Mouse (Mus musculus): ENCODE data around the gene Ddx6. TPM values are rescaled to one million over a fixed set of nuclear protein-coding genes. Genes with fewer than 3 reads are reported as not detected.

The Ddx6 gene
- polyA plus RNA-seq, 1 experiment from 2014 or later, result 10.2 TPM

DNA sequence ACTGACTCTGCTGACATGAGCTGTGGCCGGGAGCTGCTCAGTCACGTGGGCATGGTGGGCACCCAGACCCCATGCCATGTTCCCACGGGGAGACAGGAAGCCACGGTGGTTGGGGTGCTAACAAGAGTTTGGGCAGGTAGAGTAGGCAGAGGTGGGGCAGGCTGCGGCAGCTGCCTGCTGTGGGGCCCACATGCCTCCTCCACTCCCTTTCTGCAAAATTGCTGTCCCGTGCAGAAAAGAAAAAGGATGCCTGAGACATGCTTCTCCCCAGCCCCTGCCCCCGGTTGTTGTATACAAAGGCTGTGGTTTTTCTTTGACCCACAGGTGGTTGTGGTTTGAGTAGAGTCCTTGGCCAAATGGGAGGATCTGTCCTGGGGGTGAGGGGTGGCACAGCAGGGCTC lies 44.2 kb downstream of the Ddx6 start:
- Histone ChIP-seq H3K27ac (ENCODE audit: low read depth, low read length) (no peak overlapping the region), H3K9ac (ENCODE audit: low read depth, low read length) (no peak overlapping the region), H3K4me1 (replicated peaks; ENCODE audit: control insufficient read depth, insufficient read depth, low read length) (no peaks in the 10 kb centered on the region), H3K36me3 (ENCODE audit: control insufficient read depth, insufficient read depth, low read length) (no peaks in the 10 kb centered on the region), H3K4me2 (no peak overlapping the region), H3K27me3 (replicated peaks; ENCODE audit: control insufficient read depth, insufficient read depth, low read length) (no peaks in the 10 kb centered on the region), H3K4me3 (ENCODE audit: low read depth, low read length) (no peak overlapping the region), H3K9me3 (ENCODE audit: control insufficient read depth, low read length) (no peaks in the 10 kb centered on the region)
- 69% methylated on average over 7 of the region's 7 CpGs for WGBS
- no peak for ATAC-seq (replicated peaks; ENCODE audit: low FRiP score)
- no peak for DNase-seq (ENCODE audit: low spot score)

DNA sequence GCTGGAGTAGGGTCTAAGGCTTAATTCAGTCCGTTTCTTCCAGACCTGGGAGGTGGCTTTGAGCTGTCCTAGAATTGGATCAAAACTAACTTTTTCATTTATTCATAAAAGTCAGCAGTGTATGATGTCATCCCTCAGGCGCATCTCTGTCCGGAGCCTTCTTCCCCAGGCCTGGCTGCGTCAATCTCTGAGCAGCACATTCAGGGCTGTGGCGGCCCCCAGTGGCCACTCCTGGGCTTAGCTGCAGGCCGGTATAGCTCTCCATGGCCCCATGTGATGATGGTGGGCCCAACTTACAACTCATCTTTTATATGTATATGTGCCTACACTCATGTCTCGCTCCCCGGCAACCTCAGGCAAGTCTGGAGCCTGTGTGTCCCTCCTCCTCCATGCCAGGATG lies 47.3 kb downstream of the Ddx6 start:
- Histone ChIP-seq H3K36me3 (ENCODE audit: control insufficient read depth, insufficient read depth, low read length) (no peaks in the 10 kb centered on the region), H3K27me3 (replicated peaks; ENCODE audit: control insufficient read depth, insufficient read depth, low read length) (no peaks in the 10 kb centered on the region), H3K4me1 (replicated peaks; ENCODE audit: control insufficient read depth, insufficient read depth, low read length) (peaks cover 7% of the 10 kb centered on the region; the same call in 1 of the 2 replicates), H3K4me3 (ENCODE audit: low read depth, low read length) (no peak overlapping the region), H3K4me2 (no peak overlapping the region), H3K9me3 (ENCODE audit: control insufficient read depth, low read length) (no peaks in the 10 kb centered on the region), H3K27ac (ENCODE audit: low read depth, low read length) (no peak overlapping the region), H3K9ac (ENCODE audit: low read depth, low read length) (no peak overlapping the region)
- DNase-seq (ENCODE audit: low spot score) (peak; percentile 60), ATAC-seq (replicated peaks; ENCODE audit: low FRiP score) (peak; percentile 68)
- WGBS, result 12% methylated on average over 8 of the region's 8 CpGs

DNA sequence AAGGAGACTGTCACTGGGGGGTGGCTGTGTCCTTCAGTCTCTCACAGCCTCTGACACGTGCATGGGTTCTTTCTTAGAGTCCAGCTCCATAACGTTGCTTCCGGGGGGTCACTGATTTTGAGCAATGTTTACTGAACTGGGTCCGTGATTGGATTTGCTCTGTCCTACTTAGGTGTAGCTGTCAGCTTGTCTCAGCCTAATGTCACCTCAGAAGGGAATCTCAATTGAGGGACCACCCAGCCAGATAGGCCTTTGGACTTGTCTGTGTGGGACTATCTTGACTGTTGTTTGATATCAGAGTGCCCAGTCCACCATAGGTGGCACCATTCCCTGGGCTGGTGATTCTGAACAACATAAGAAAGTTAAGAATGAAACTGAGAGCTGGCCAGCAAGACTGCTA lies 49.2 kb downstream of the Ddx6 start:
- Histone ChIP-seq H3K27me3 (replicated peaks; ENCODE audit: control insufficient read depth, insufficient read depth, low read length) (no peaks in the 10 kb centered on the region), H3K9ac (ENCODE audit: low read depth, low read length) (no peak overlapping the region), H3K27ac (ENCODE audit: low read depth, low read length) (no peak overlapping the region), H3K36me3 (ENCODE audit: control insufficient read depth, insufficient read depth, low read length) (no peaks in the 10 kb centered on the region), H3K4me3 (ENCODE audit: low read depth, low read length) (no peak overlapping the region), H3K4me1 (replicated peaks; ENCODE audit: control insufficient read depth, insufficient read depth, low read length) (peaks cover 7% of the 10 kb centered on the region; the same call in 1 of the 2 replicates), H3K9me3 (ENCODE audit: control insufficient read depth, low read length) (no peaks in the 10 kb centered on the region), H3K4me2 (no peak overlapping the region)
- no peak for ATAC-seq (replicated peaks; ENCODE audit: low FRiP score)
- 66% methylated on average over 4 of the region's 4 CpGs for WGBS
- DNase-seq (ENCODE audit: low spot score), result no peak

DNA sequence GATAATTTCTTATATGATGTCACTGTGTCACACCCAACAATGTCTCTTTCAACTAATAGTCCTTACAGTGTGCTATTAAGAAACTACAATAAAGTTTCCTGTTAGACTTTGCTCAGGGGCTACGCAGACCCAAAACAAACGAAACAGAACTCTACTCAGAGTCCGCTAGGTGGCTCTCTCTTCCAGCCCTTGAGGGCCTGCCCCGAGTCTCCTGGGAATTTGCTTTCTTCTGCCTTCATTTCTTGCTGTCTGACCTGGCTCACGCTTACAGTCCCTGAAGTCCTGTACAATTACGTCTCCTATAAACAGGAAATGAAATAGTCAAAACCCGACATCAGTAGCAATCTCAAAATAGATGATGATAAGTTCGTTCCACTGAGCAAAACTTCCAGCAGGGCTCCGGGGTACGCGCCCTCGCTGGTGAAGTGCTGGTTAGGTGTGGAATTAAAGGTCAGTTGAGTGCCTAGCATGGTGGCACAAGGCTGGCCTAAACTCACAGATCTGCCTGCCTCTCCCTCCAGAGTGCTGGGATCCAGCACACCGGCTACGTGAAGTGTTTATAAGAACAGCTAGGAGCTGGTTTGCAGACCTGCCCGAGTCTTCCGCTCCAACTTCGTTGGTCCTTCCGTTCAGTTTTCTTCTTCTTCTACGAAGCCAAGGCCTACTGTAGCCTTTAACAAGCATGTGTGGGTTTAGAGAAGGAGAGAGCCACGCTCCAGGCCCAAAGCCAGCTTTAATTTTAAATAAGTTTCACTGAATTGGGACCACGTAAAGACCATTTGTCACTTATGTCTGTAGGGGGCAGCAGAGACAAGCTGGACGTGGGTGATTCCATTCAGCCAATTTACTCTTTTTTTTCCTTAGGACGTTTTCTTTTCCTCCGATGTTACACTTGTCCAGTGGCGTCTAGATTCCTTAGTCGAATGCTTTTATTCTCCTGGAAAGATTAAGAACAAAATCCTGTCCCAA lies 50.7 kb downstream of the Ddx6 start:
- H3K9me3 ChIP-seq (ENCODE audit: control insufficient read depth, low read length), result no peaks in the 10 kb centered on the region
- no peak overlapping the region for H3K27ac ChIP-seq (ENCODE audit: low read depth, low read length)
- H3K4me3 ChIP-seq (ENCODE audit: low read depth, low read length), result peak overlapping the region; percentile 27
- no peaks in the 10 kb centered on the region for H3K36me3 ChIP-seq (ENCODE audit: control insufficient read depth, insufficient read depth, low read length)
- peak overlapping the region; percentile 48 for H3K9ac ChIP-seq (ENCODE audit: low read depth, low read length)
- no peaks in the 10 kb centered on the region for H3K27me3 ChIP-seq (replicated peaks; ENCODE audit: control insufficient read depth, insufficient read depth, low read length)
- ATAC-seq (replicated peaks; ENCODE audit: low FRiP score) (0 out of 2 replicates have a peak, but pooled peaks have one; percentile 26), DNase-seq (ENCODE audit: low spot score) (peak; percentile 56)
- H3K4me1 ChIP-seq (replicated peaks; ENCODE audit: control insufficient read depth, insufficient read depth, low read length), result peaks cover 7% of the 10 kb centered on the region; the same call in 1 of the 2 replicates
- H3K4me2 ChIP-seq, result peak overlapping the region; percentile 63
- 27% methylated on average over 26 of the region's 26 CpGs for WGBS

DNA sequence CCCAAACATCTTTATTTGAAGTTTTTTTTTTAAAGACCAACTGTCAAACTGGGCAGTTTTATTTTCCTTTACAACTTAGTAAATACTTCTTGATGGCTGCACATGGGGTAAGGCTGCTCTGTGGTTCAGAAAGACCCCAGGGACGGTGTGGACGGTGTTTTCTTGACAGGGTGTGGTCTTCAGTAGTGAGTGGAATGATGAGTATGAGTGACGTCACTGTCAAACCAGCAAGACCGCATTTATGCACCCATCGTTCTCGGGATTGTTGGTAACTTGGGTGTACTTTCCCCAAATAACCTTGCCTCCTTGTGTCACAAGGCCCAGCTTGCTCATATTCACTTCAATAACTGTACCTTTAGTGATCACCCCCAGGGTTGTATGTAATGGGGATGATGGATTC lies 59.0 kb downstream of the Ddx6 start:
- H3K4me2 ChIP-seq, result no peak overlapping the region
- no peak overlapping the region for H3K27ac ChIP-seq (ENCODE audit: low read depth, low read length)
- no peak for DNase-seq (ENCODE audit: low spot score)
- H3K9ac ChIP-seq (ENCODE audit: low read depth, low read length), result no peak overlapping the region
- 87% methylated on average over 6 of the region's 6 CpGs for WGBS
- no peaks in the 10 kb centered on the region for H3K9me3 ChIP-seq (ENCODE audit: control insufficient read depth, low read length)
- no peaks in the 10 kb centered on the region for H3K4me1 ChIP-seq (replicated peaks; ENCODE audit: control insufficient read depth, insufficient read depth, low read length)
- H3K4me3 ChIP-seq (ENCODE audit: low read depth, low read length), result no peak overlapping the region
- H3K27me3 ChIP-seq (replicated peaks; ENCODE audit: control insufficient read depth, insufficient read depth, low read length), result no peaks in the 10 kb centered on the region
- H3K36me3 ChIP-seq (ENCODE audit: control insufficient read depth, insufficient read depth, low read length), result no peaks in the 10 kb centered on the region
- ATAC-seq (replicated peaks; ENCODE audit: low FRiP score), result no peak

DNA sequence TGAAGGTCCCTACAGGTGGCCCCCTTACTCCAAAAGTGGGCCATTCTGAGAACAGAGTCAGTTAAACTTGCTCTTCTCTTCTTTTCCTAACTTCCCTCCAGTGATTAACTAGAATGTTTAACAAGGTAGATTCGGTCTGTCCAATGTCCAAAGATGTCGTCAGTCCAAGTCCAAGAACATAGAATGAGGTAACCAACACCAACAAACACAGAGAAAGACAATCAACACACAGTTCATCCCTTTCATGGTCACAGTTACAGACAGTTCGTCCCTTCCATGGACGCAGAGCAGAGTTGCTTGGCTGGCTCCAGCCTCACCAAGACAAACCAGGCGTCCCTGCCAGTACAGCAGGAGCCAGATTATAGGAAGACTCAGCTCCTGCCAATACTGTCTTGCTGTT lies 66.7 kb downstream of the Ddx6 start:
- H3K9ac ChIP-seq (ENCODE audit: low read depth, low read length), result no peak overlapping the region
- WGBS, result 82% methylated on average over 5 of the region's 5 CpGs
- no peak for ATAC-seq (replicated peaks; ENCODE audit: low FRiP score)

DNA sequence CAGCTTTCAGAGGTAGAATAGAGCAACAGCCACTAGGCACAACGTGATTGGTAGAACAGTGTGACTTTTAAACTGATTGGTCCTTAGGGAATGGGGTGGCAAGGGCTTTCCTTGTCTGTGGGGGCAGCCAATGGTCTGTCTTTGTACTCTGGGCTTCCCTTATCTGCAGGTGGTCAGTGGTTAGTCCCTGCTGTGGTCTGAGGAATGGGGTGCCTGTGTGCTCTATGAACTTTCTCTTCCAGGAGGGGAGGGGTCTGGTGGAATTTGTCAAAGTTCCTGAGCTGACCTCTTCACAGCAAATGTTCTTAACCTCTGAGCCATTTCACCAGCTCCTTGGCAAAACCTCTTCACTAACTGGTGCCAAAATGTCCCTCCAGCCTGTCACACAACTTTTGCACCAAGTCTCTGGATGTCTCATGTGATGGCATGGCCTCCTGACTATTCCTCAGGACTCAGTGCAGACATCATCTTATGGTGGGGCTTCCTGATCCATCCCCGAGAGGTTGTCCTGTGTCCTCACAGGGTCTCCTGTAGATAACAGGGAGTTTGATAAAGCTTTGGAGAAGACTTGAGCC lies 67.7 kb downstream of the Ddx6 start:
- Histone ChIP-seq H3K9me3 (ENCODE audit: control insufficient read depth, low read length) (no peaks in the 10 kb centered on the region), H3K4me3 (ENCODE audit: low read depth, low read length) (no peak overlapping the region), H3K27ac (ENCODE audit: low read depth, low read length) (no peak overlapping the region), H3K4me2 (no peak overlapping the region), H3K9ac (ENCODE audit: low read depth, low read length) (no peak overlapping the region), H3K27me3 (replicated peaks; ENCODE audit: control insufficient read depth, insufficient read depth, low read length) (no peaks in the 10 kb centered on the region), H3K36me3 (ENCODE audit: control insufficient read depth, insufficient read depth, low read length) (no peaks in the 10 kb centered on the region), H3K4me1 (replicated peaks; ENCODE audit: control insufficient read depth, insufficient read depth, low read length) (no peaks in the 10 kb centered on the region)
- DNase-seq (ENCODE audit: low spot score), result no peak
- WGBS, result 40% methylated on average over 2 of the region's 2 CpGs
- no peak for ATAC-seq (replicated peaks; ENCODE audit: low FRiP score)

More for the DNA sequence above, 66.7 kb downstream of the Ddx6 start:
- Histone ChIP-seq H3K36me3 (ENCODE audit: control insufficient read depth, insufficient read depth, low read length) (no peaks in the 10 kb centered on the region), H3K9me3 (ENCODE audit: control insufficient read depth, low read length) (no peaks in the 10 kb centered on the region), H3K4me2 (no peak overlapping the region), H3K4me3 (ENCODE audit: low read depth, low read length) (no peak overlapping the region), H3K27me3 (replicated peaks; ENCODE audit: control insufficient read depth, insufficient read depth, low read length) (no peaks in the 10 kb centered on the region), H3K27ac (ENCODE audit: low read depth, low read length) (no peak overlapping the region), H3K4me1 (replicated peaks; ENCODE audit: control insufficient read depth, insufficient read depth, low read length) (no peaks in the 10 kb centered on the region)
- DNase-seq (ENCODE audit: low spot score), result no peak

DNA sequence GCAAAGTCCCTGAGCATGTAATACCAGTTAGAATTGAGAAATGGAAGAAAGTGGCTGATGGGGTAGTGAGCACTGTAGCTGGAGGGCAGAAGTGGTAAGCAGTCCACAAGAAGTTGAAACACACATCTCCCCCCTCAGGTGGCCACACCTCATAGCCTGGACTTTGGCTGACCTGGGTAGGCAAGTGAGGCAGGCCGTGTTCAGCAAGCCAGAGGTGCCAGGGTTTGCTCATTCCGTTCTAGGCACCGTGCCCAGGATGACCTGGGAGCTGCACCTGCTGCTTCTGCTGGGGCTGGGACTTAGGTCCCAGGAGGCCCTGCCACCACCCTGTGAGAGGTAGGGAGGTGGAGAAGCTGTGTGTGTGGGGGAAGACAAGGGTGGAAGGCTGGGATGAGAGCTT lies 68.3 kb downstream of the Ddx6 start, which contains the start of gene Treh:
Gene Treh, plus strand, starts transcription at position 229 of the 400 bp plus-strand sequence.
- Histone ChIP-seq H3K4me1 (replicated peaks; ENCODE audit: control insufficient read depth, insufficient read depth, low read length) (no peaks in the 10 kb centered on the region), H3K9me3 (ENCODE audit: control insufficient read depth, low read length) (no peaks in the 10 kb centered on the region), H3K4me3 (ENCODE audit: low read depth, low read length) (no peak within 1 kb of the TSS), H3K27me3 (replicated peaks; ENCODE audit: control insufficient read depth, insufficient read depth, low read length) (no peaks in the 10 kb centered on the region), H3K36me3 (ENCODE audit: control insufficient read depth, insufficient read depth, low read length) (no peaks in the 10 kb centered on the region), H3K4me2 (no peak within 1 kb of the TSS), H3K27ac (ENCODE audit: low read depth, low read length) (no peak within 1 kb of the TSS), H3K9ac (ENCODE audit: low read depth, low read length) (no peak within 1 kb of the TSS)
- ATAC-seq (replicated peaks; ENCODE audit: low FRiP score) (no peak), DNase-seq (ENCODE audit: low spot score) (no peak)
- WGBS, result 82% methylated on average over 3 of the region's 3 CpGs
